Mouse (Mus musculus): ENCODE results near the gene Alox5ap.

GRCm38 (mm10) chr5:149245391-149245964 lies 19.1 kb upstream of the Alox5ap start:
- TF ChIP-seq CHD2 (IDR thresholded peaks at IDR 0.05; ENCODE audit: low read length) (no peak), IRF4 (IDR thresholded peaks at IDR 0.05; ENCODE audit: low read depth, low read length) (no peak), POLR2A (IDR thresholded peaks at IDR 0.05; ENCODE audit: low read depth, low read length) (no peak), JUND (conservative IDR thresholded peaks at IDR 0.05; ENCODE audit: low read depth, low read length) (no peak), PAX5 (IDR thresholded peaks at IDR 0.05; ENCODE audit: low read length) (no peak), GABPA (IDR thresholded peaks at IDR 0.05; ENCODE audit: insufficient replicate concordance, low read depth, low read length) (no peak), ZMIZ1 (IDR thresholded peaks at IDR 0.05; ENCODE audit: low read depth, low read length) (no peak), CTCF (conservative IDR thresholded peaks at IDR 0.05 in 1 of 2, IDR thresholded peaks at IDR 0.05 in 1 of 2; ENCODE audit: low read depth in 2 of 2, low read length in 2 of 2) (no peak), TCF12 (IDR thresholded peaks at IDR 0.05; ENCODE audit: low read depth, low read length) (no peak), UBTF (IDR thresholded peaks at IDR 0.05; ENCODE audit: low read depth, low read length) (no peak), MAX (IDR thresholded peaks at IDR 0.05; ENCODE audit: low read length) (no peak)

Data from CH12.LX (cell line).